Mouse (Mus musculus): ENCODE measurements at regions not wholly inside any gene's neighbourhood (a gene's known extent, or its start where the extent isn't known, plus 50 kb on each side); places are given as distances from the start of the nearest gene placed in this dataset.
"Not testable (repeated sequence)": the region's sequence is repeated elsewhere in the genome, so short reads cannot be mapped to it uniquely, and the experiment has no call there.

- DNase-seq (ENCODE audit: low spot score) = peak; percentile 11
- 72% methylated on average over 2 of the region's 2 CpGs for WGBS
Measured at GRCm38 (mm10) chr1:147138176-147138575, 643.6 kb downstream of the Brinp3 start.

GRCm38 (mm10) chr1:147175350-147175749, 680.8 kb downstream of the Brinp3 start:
- Histone ChIP-seq H3K27me3 (ENCODE audit: insufficient read depth, low read length) (no peaks in the 10 kb centered on the region), H3K27ac (ENCODE audit: low read depth, low read length) (no peak overlapping the region), H3K4me3 (ENCODE audit: low read depth, low read length) (no peak overlapping the region), H3K9me3 (ENCODE audit: low read length) (no peaks in the 10 kb centered on the region), H3K36me3 (ENCODE audit: insufficient read depth, low read length) (no peaks in the 10 kb centered on the region), H3K4me1 (ENCODE audit: insufficient read depth, low read length) (no peaks in the 10 kb centered on the region), H3K4me2 (ENCODE audit: low read depth, low read length, poor library complexity, severe bottlenecking) (no peak overlapping the region), H3K9ac (replicated peaks; ENCODE audit: low read length, poor library complexity, severe bottlenecking) (no peak overlapping the region)
- WGBS = 87% methylated on average over 1 of the region's 1 CpGs
- ATAC-seq (ENCODE audit: low FRiP score) (no peak), DNase-seq (ENCODE audit: low spot score) (no peak)
- TF ChIP-seq CTCF (IDR thresholded peaks at IDR 0.05) = no peak

More at GRCm38 (mm10) chr1:147138176-147138575, 643.6 kb downstream of the Brinp3 start:
- H3K4me3 ChIP-seq (ENCODE audit: low read depth, low read length) = no peak overlapping the region
- H3K9me3 ChIP-seq (ENCODE audit: low read length) = no peaks in the 10 kb centered on the region
- no peak overlapping the region for H3K9ac ChIP-seq (replicated peaks; ENCODE audit: low read length, poor library complexity, severe bottlenecking)
- ATAC-seq (ENCODE audit: low FRiP score) = no peak
- H3K27ac ChIP-seq (ENCODE audit: low read depth, low read length) = no peak overlapping the region
- H3K27me3 ChIP-seq (ENCODE audit: insufficient read depth, low read length) = no peaks in the 10 kb centered on the region
- H3K4me1 ChIP-seq (ENCODE audit: insufficient read depth, low read length) = no peaks in the 10 kb centered on the region
- no peak overlapping the region for H3K4me2 ChIP-seq (ENCODE audit: low read depth, low read length, poor library complexity, severe bottlenecking)
- H3K36me3 ChIP-seq (ENCODE audit: insufficient read depth, low read length) = no peaks in the 10 kb centered on the region
- TF ChIP-seq CTCF (IDR thresholded peaks at IDR 0.05) = no peak

- Histone ChIP-seq H3K4me2 (ENCODE audit: low read depth, low read length, poor library complexity, severe bottlenecking) (no peak overlapping the region), H3K36me3 (ENCODE audit: insufficient read depth, low read length) (no peaks in the 10 kb centered on the region), H3K27me3 (ENCODE audit: insufficient read depth, low read length) (no peaks in the 10 kb centered on the region), H3K9me3 (ENCODE audit: low read length) (no peaks in the 10 kb centered on the region), H3K4me1 (ENCODE audit: insufficient read depth, low read length) (no peaks in the 10 kb centered on the region), H3K9ac (replicated peaks; ENCODE audit: low read length, poor library complexity, severe bottlenecking) (no peak overlapping the region), H3K27ac (ENCODE audit: low read depth, low read length) (no peak overlapping the region), H3K4me3 (ENCODE audit: low read depth, low read length) (no peak overlapping the region)
- TF ChIP-seq CTCF (IDR thresholded peaks at IDR 0.05) = no peak
- 47% methylated on average over 1 of the region's 1 CpGs for WGBS
- ATAC-seq (ENCODE audit: low FRiP score) (no peak), DNase-seq (ENCODE audit: low spot score) (peak; percentile 38)
Measured at GRCm38 (mm10) chr1:147186799-147187198, 692.2 kb downstream of the Brinp3 start.

GRCm38 (mm10) chr1:147187251-147188025, 692.9 kb downstream of the Brinp3 start:
- Histone ChIP-seq H3K36me3 (ENCODE audit: insufficient read depth, low read length) (no peaks in the 10 kb centered on the region), H3K4me2 (ENCODE audit: low read depth, low read length, poor library complexity, severe bottlenecking) (no peak overlapping the region), H3K4me1 (ENCODE audit: insufficient read depth, low read length) (no peaks in the 10 kb centered on the region), H3K4me3 (ENCODE audit: low read depth, low read length) (no peak overlapping the region), H3K27me3 (ENCODE audit: insufficient read depth, low read length) (no peaks in the 10 kb centered on the region), H3K9me3 (ENCODE audit: low read length) (no peaks in the 10 kb centered on the region), H3K27ac (ENCODE audit: low read depth, low read length) (no peak overlapping the region), H3K9ac (replicated peaks; ENCODE audit: low read length, poor library complexity, severe bottlenecking) (no peak overlapping the region)
- no peak for TF ChIP-seq CTCF (IDR thresholded peaks at IDR 0.05)
- DNase-seq (ENCODE audit: low spot score) (no peak), ATAC-seq (ENCODE audit: low FRiP score) (0 out of 2 replicates have a peak, but pooled peaks have one; percentile 66)
- 52% methylated on average over 6 of the region's 6 CpGs for WGBS

GRCm38 (mm10) chr1:147199959-147200358, 705.4 kb downstream of the Brinp3 start:
- H3K27me3 ChIP-seq (ENCODE audit: insufficient read depth, low read length); H3K4me3 ChIP-seq (ENCODE audit: low read depth, low read length); ATAC-seq (ENCODE audit: low FRiP score); H3K9me3 ChIP-seq (ENCODE audit: low read length); H3K9ac ChIP-seq (replicated peaks; ENCODE audit: low read length, poor library complexity, severe bottlenecking); H3K36me3 ChIP-seq (ENCODE audit: insufficient read depth, low read length); H3K4me1 ChIP-seq (ENCODE audit: insufficient read depth, low read length); H3K27ac ChIP-seq (ENCODE audit: low read depth, low read length); DNase-seq (ENCODE audit: low spot score); H3K4me2 ChIP-seq (ENCODE audit: low read depth, low read length, poor library complexity, severe bottlenecking): not testable (repeated sequence)
- WGBS = 83% methylated on average over 2 of the region's 2 CpGs

GRCm38 (mm10) chr1:147214890-147215289, 720.3 kb downstream of the Brinp3 start:
- not testable (repeated sequence) for H3K27ac ChIP-seq (ENCODE audit: low read depth, low read length); H3K9me3 ChIP-seq (ENCODE audit: low read length); H3K4me3 ChIP-seq (ENCODE audit: low read depth, low read length); H3K36me3 ChIP-seq (ENCODE audit: insufficient read depth, low read length); DNase-seq (ENCODE audit: low spot score); ATAC-seq (ENCODE audit: low FRiP score); H3K4me1 ChIP-seq (ENCODE audit: insufficient read depth, low read length); H3K27me3 ChIP-seq (ENCODE audit: insufficient read depth, low read length); H3K4me2 ChIP-seq (ENCODE audit: low read depth, low read length, poor library complexity, severe bottlenecking); H3K9ac ChIP-seq (replicated peaks; ENCODE audit: low read length, poor library complexity, severe bottlenecking)
- WGBS = 93% methylated on average over 7 of the region's 7 CpGs
